Mouse (Mus musculus) heart, adult 2 months (tissue): ENCODE results near the gene Tubg2.

Experiments used
- CTCF ChIP-seq: fragments of 200-600 bp; IDR thresholded peaks from 2 replicates; pipeline ENCODE4 v1.8.1; 2022; ENCODE audit warnings: antibody characterized with exemption, mild to moderate bottlenecking, moderate library complexity
- POLR2A ChIP-seq: fragments of 200-500 bp; IDR thresholded peaks from 2 replicates; pipeline ENCODE4 v1.6.1; 2011; ENCODE audit warnings: mild to moderate bottlenecking, low read depth, low read length, control low read depth; ENCODE audit not compliant: insufficient read depth

GRCm38 (mm10) chr11:101166357-101166756 lies 10.7 kb downstream of the Tubg2 start:
- TF ChIP-seq POLR2A: no peak
- TF ChIP-seq CTCF: no peak
